Mouse (Mus musculus) ES-E14 (cell line): ENCODE results near the gene Cyp4f40.
"Not testable (repeated sequence)": the region's sequence is repeated elsewhere in the genome, so short reads cannot be mapped to it uniquely, and the experiment has no call there.

Source experiments
- HCFC1 ChIP-seq: IDR thresholded peaks from 2 replicates; pipeline ENCODE4 v1.6.1; 2012; ENCODE audit warnings: low read length, inconsistent platforms, borderline replicate concordance; ENCODE audit not compliant: insufficient read depth
- ZC3H11A ChIP-seq: IDR thresholded peaks from 2 replicates; pipeline ENCODE4 v1.6.1; 2012; ENCODE audit warnings: low read depth, mild to moderate bottlenecking, inconsistent platforms, low read length, borderline replicate concordance

- not testable (repeated sequence) for TF ChIP-seq ZC3H11A, HCFC1
Measured at GRCm38 (mm10) chr17:32722151-32722550, 63.5 kb downstream of the Cyp4f40 start.
